Mouse (Mus musculus) natural killer cell, adult 2 months (primary cell): Measurements from ENCODE around the gene Bcat2.

Experiments
- DNase-seq, 2 experiments: peaks; one replicate each; pipeline ENCODE4 v3.0.0; 2022; ENCODE audit warnings: low spot score in 2 of 2

The Bcat2 gene

GRCm38 (mm10) chr7:45587631-45588592 lies 18.0 kb downstream of the Bcat2 start:
- DNase-seq, result no peak

GRCm38 (mm10) chr7:45589173-45589572 lies 19.2 kb downstream of the Bcat2 start:
- DNase-seq, result peak; percentile 71 to 76

- no peak for DNase-seq
Observed at GRCm38 (mm10) chr7:45589898-45590297, 19.9 kb downstream of the Bcat2 start.

GRCm38 (mm10) chr7:45590874-45591273 lies 20.9 kb downstream of the Bcat2 start:
- DNase-seq, result no peak

- peak; percentile 59 to 60 for DNase-seq
Observed at GRCm38 (mm10) chr7:45591880-45592279, 21.9 kb downstream of the Bcat2 start.

- peak; percentile 77 to 82 for DNase-seq
Observed at GRCm38 (mm10) chr7:45593118-45593815, 23.3 kb downstream of the Bcat2 start.

GRCm38 (mm10) chr7:45595176-45595575 lies 25.2 kb downstream of the Bcat2 start:
- DNase-seq, result no peak

GRCm38 (mm10) chr7:45596107-45596506 lies 26.2 kb downstream of the Bcat2 start:
- DNase-seq, result no peak

- no peak for DNase-seq
Observed at GRCm38 (mm10) chr7:45597013-45597412, 27.1 kb downstream of the Bcat2 start.

- no peak for DNase-seq
Observed at GRCm38 (mm10) chr7:45597527-45597926, 27.6 kb downstream of the Bcat2 start.

- no peak for DNase-seq
Observed at GRCm38 (mm10) chr7:45598960-45599879, 29.3 kb downstream of the Bcat2 start.

GRCm38 (mm10) chr7:45605704-45606289 lies 35.8 kb downstream of the Bcat2 start:
- no peak for DNase-seq

GRCm38 (mm10) chr7:45609511-45609910 lies 39.6 kb downstream of the Bcat2 start:
- DNase-seq, result no peak

GRCm38 (mm10) chr7:45616277-45616676 lies 46.3 kb downstream of the Bcat2 start:
- no peak for DNase-seq

GRCm38 (mm10) chr7:45617042-45617695 lies 47.2 kb downstream of the Bcat2 start, which contains the start of gene Fut1:
Fut1 (plus strand) TSS chr7:45617289.
- no peak for DNase-seq

GRCm38 (mm10) chr7:45618316-45618715 lies 48.4 kb downstream of the Bcat2 start:
- no peak for DNase-seq

- no peak for DNase-seq
Observed at GRCm38 (mm10) chr7:45619592-45619991, 49.6 kb downstream of the Bcat2 start.

GRCm38 (mm10) chr7:45621443-45621842 lies 51.5 kb downstream of the Bcat2 start, which contains the start of gene Izumo1:
Izumo1 (plus strand) TSS chr7:45621811.
- DNase-seq, result peak in 1 of 2 experiments; percentile 22

GRCm38 (mm10) chr7:45623507-45623906 lies 53.6 kb downstream of the Bcat2 start:
- no peak for DNase-seq

- DNase-seq, result no peak
Observed at GRCm38 (mm10) chr7:45624718-45625117, 54.8 kb downstream of the Bcat2 start.

- no peak for DNase-seq
Observed at GRCm38 (mm10) chr7:45625481-45625880, 55.5 kb downstream of the Bcat2 start.
